Mouse (Mus musculus) G1E (cell line): ENCODE data around the gene Stard3.

Experiments
- CTCF ChIP-seq: IDR thresholded peaks from 2 replicates; pipeline ENCODE4 v1.5.1; 2012; ENCODE audit warnings: low read depth, low read length, inconsistent platforms, mixed read lengths
- GATA1 ChIP-seq: IDR thresholded peaks from 2 replicates; pipeline ENCODE4 v1.6.1; 2012; ENCODE audit warnings: borderline replicate concordance, low read length, inconsistent platforms, mixed read lengths
- POLR2AphosphoS5 ChIP-seq: IDR thresholded peaks from 2 replicates; pipeline ENCODE4 v1.6.1; 2012; ENCODE audit warnings: low read depth, low read length, inconsistent platforms; ENCODE audit not compliant: insufficient replicate concordance
- TAL1 ChIP-seq: conservative IDR thresholded peaks from 2 replicates; pipeline ENCODE4 v1.6.1; 2012; ENCODE audit warnings: low read depth, low read length, inconsistent platforms, mixed read lengths

GRCm38 (mm10) chr11:98333263-98333696 lies 24.9 kb upstream of the Stard3 start:
- TF ChIP-seq POLR2AphosphoS5 (no peak), CTCF (no peak), GATA1 (no peak), TAL1 (no peak)
